Mouse (Mus musculus): ENCODE measurements around the gene Txndc2.

Txndc2 gene

DNA sequence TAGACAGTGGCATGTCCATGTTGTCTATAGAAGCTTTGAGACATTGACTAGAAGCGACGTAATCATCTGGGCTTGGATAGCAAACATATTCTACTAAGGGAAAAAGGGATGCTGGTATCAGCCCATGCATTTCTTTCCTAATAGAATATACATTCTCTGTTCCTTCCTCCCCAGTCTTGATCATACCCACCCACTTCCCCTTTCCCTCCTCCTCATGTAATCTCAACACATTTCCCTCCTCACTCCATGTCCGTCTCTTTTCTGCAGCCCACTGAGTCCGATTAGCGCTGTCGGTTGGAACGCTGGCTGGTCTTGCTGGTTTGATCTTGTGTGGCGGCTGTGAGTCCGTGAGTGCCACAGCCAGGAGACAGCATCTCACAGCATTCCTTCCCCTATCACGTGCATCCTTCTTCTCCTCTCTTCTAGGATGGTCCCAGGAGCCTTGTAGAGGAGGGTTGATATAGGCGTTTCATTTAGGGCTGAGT, at the start of gene Txndc2:
Txndc2 (minus strand) TSS at position 435 of the 485 bp plus-strand sequence.
- in situ Hi-C loops (cut with MseI, MboI): no loop called here

DNA sequence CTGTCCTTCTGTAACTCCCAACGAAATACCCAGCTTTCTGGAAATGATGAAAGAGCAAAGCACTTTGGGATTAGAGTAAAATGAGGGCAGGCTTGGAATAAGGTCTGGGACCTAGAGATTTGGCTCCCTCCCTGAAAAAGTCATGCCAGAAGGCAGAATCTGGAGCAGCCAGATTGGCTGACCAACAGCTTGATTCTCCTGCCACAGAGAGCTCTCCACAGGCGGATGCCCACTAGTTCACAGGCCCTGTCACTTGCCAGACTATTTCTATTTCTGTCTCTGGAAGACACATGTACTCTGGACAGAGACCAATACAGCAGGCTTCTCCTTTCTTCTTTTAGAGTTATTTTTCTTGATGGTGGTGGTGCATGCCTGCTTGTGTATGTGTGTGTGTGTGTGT, 41.8 kb upstream of the Txndc2 start:
- in situ Hi-C loops (cut with MseI, MboI): no loop called here

GRCm38 (mm10) chr17:65683316-65683715, 41.3 kb upstream of the Txndc2 start:
- in situ Hi-C loops (cut with MseI, MboI): no loop called here

- in situ Hi-C loops (cut with MseI, MboI): no loop called here
Observed at GRCm38 (mm10) chr17:65682071-65682680, 40.2 kb upstream of the Txndc2 start.

- in situ Hi-C loops (cut with MseI, MboI): no loop called here
Observed at GRCm38 (mm10) chr17:65681516-65681915, 39.5 kb upstream of the Txndc2 start.

DNA sequence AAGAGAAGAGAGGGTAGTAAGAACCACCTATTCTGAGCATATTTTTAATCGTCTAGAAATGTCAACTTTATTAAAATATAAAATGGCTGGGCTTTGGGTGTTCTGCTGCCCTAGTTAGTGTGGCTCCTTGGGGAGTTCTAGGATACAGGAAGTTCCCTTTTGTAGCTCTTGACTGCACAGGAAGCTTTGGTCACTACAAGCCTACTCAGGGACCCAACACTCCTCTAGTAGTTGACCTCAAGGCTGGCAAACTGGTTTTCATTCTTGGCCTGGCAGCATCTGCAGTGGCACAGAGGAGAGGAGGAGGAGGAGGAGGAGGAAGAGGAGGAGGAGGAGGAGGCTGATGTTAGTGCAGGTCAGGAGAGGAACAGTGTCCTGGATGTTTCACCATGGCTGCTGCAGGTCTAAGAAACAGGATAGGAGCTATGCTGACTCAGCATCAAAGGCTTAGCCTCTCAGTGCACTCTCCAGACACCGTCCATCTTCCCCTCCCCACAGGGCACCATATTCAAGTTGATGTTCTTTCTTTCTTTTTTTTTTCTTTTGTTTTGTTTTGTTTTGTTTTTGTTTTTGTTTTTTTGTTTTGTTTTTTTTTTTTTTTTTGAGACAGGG, 38.9 kb upstream of the Txndc2 start:
- in situ Hi-C loops (cut with MseI, MboI): no loop called here

GRCm38 (mm10) chr17:65679806-65680446, 38.0 kb upstream of the Txndc2 start:
- in situ Hi-C loops (cut with MseI, MboI): no loop called here

DNA sequence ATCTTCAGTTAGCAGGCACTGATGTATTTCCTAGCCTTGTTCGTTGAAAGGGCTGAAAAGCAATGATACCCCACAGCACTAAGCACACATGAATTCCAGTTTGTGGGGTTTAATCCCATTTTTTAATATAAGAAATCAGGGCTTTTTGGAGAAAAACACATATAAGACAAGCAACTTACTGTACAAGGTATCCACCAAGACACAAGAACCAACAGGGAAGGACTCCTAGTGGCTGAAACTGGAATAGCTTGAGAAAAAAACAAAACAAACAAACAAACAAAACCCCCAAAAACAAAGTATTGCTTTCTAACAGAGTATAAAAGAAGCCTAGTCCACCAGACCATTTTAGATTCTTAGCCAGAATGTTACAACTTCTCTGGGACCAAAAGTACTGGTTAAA, 35.8 kb upstream of the Txndc2 start:
- in situ Hi-C loops (cut with MseI, MboI): no loop called here

GRCm38 (mm10) chr17:65676536-65676935, 34.6 kb upstream of the Txndc2 start:
- in situ Hi-C loops (cut with MseI, MboI): no loop called here

DNA sequence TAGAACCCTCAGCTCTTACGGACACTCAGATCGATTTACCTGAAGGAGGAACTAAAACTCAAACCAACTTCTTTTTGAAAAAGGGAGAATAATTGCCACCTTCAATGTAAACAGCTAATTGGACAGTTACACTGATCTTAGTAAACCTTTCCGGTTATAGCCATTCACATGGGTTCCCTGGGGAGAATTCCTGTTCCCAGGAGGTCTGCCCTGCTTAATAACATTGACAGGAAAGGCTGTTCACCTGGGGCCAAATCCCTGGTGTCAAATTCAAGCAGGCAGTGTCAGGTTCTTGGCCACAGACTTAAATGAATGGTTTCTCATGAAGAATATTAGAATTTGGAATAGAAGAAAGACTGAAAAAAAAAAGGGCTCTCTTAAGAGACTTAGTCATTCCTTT, 34.0 kb upstream of the Txndc2 start:
- in situ Hi-C loops (cut with MseI, MboI): no loop called here

GRCm38 (mm10) chr17:65674710-65675171, 32.8 kb upstream of the Txndc2 start:
- in situ Hi-C loops (cut with MseI, MboI): no loop called here

DNA sequence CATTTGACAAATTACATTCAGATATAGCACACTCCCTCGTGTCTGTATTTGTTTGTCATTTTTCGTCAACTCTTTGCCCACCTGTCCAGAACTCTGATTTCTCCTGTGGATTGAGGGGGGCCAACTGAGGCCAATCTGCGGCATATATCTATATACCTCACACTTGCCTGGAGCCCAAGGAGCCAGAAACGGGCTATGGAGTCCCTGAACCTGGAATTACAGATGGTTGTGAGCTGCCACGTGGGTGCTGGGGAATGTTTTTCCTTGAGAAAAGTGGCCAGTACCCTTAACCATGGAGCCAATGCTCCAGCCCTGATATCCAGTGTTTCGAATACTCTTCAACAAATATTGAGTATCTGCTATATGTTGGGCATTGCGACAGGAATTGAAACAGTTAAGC, 31.0 kb upstream of the Txndc2 start:
- in situ Hi-C loops (cut with MseI, MboI): no loop called here

- in situ Hi-C loops (cut with MseI, MboI): no loop called here
Observed at GRCm38 (mm10) chr17:65669061-65669460, 27.1 kb upstream of the Txndc2 start.

DNA sequence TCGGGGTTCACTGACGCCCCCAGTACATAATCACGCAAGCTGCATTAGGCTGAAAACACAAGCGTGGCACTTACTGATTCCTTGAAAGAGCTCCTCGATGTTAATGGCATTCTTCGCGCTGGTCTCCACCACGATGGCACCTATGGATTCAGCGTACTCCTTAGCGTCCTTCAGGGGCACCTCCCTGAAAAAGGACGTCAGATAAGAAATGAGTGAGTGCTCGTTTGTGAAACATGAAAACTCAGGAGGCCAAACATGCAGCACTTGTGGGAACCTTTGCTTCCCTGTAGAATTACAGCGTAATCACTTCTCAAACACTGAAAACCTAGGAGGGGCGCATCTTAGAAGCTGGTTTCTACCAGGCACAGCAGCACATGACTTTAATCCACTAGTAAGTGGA, 25.8 kb upstream of the Txndc2 start:
- in situ Hi-C loops (cut with MseI, MboI): no loop called here

DNA sequence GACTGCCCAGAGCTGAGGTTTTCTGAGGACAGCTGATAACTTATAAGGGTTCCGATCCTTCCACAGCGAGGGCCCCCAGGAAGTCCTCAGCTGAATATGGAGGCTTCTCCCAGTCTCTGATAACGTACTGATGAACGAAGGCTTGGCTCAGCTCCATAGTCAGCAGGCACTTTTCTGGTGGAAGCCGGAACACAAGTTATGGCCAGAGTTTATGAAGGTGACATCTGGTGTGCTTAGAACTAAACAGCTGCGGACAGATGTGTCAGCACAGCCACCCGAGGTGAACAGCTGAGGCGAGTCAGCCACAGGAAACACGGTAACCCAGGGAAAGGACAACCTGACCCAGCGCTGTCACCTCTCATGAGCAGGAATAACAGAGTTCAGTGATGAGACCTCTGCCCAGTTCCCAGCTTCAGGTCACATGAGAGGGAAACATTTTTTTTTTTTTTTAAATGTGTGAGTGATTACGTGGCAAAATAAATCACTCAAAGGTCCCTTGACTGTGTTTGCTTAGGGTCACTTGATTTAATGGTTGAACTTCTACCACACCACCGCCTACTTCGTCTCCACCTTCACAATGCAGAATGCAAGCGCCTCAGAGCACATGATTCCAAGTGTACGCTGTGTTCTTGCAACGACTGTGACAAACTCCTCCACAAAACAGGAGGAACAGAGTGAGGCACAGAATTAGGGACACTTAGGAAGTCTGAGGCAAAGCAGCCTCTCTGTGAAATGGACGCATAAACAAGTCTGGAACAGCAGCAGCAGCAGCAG, 24.6 kb upstream of the Txndc2 start:
- in situ Hi-C loops (cut with MseI, MboI): no loop called here

- in situ Hi-C loops (cut with MseI, MboI): no loop called here
Observed at GRCm38 (mm10) chr17:65665786-65666387, 23.9 kb upstream of the Txndc2 start.

DNA sequence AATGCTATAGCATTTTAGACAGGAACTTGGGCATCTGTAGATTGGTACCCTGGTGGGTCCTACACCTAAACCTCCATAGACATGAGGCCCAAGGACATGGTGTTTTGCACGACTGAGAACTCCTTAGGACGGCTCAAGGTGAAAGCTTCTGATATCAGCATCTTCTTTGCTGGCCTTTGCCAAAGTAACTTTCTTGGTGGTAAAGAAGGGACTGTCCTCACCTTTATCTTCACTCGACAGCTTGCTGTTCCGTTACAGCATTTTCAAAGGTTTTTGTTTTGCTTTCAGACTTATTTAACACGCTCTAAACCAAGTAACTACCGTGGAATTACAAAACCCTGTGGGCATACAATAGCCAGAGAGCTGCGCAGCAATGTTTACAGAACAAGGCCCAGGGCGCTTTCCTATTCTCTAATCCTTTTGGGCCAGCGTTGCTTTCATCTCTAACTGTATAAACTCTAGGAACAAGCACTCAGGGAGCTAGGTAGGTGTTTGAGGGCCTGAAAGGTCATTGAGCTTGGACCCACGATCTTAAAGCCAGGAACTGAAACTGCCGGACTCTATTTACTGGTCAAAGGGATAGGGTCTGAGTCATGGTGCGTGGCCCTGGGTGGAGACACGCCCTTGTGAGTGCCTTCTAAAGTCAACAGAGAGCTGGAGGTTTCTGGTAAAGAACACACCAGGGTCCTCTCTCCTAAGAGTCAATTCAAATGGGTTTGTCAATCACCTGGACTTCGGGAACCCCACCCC, 21.5 kb upstream of the Txndc2 start:
- in situ Hi-C loops (cut with MseI, MboI): no loop called here

DNA sequence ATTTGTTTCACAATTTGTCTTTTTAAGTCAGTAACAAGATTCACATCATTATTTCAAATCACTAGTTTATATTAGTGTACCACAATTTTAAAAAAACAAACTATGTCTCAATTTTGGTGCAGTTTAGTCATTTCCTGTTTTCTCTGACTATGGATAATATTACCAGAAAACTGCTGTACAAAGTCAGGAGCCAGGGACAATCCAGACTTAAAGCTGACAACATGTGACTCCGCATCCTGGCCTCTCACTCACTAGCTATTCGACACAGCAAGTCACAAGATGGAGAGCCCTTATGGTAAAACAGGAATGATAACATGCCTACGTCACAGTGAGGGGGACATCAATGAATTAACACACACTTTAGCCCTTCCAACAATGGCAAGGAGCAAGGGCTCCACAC, 20.7 kb upstream of the Txndc2 start:
- in situ Hi-C loops (cut with MseI, MboI): no loop called here

- in situ Hi-C loops (cut with MseI, MboI): no loop called here
Observed at GRCm38 (mm10) chr17:65658416-65658815, 16.4 kb upstream of the Txndc2 start.

GRCm38 (mm10) chr17:65657958-65658357, 16.0 kb upstream of the Txndc2 start:
- in situ Hi-C loops (cut with MseI, MboI): no loop called here

GRCm38 (mm10) chr17:65656731-65657130, 14.8 kb upstream of the Txndc2 start:
- in situ Hi-C loops (cut with MseI, MboI): no loop called here

Measured in mouse trophoblast stem cell (cell line).